Mouse (Mus musculus): Measurements from ENCODE around the gene Nhsl1. TPM values are rescaled to one million over a fixed set of nuclear protein-coding genes. Genes with fewer than 3 reads are reported as not detected.

Nhsl1 gene
- polyA plus RNA-seq, 1 experiment from 2014 or later, result 10.6 TPM

DNA sequence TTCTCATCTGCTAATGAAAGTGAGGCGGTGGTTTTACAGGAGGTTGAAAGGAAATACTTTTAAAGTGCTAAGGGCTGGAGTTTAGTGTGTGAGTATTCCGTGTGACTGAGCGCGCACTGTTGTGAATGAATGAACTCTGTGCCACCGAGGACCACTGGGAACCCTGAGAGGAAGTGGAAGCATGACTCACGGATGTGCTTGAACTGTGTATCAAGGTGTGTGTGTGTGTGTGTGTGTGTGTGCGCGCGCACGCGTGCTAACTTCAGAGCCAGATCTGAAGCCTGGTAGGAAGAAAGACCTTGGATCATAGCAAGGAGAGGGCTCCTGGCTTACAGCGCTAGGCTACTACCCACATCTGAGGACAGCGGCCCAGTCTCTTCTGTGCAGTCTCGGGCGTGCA, 71.2 kb downstream of the Nhsl1 start:
- Histone ChIP-seq H3K27ac (no peak overlapping the region), H3K27me3 (ENCODE audit: insufficient read depth, poor library complexity, severe bottlenecking) (no peaks in the 10 kb centered on the region), H3K36me3 (no peaks in the 10 kb centered on the region), H3K4me3 (no peak overlapping the region), H3K9me3 (no peaks in the 10 kb centered on the region), H3K4me1 (peaks cover 21% of the 10 kb centered on the region)
- WGBS, result 83% methylated on average over 15 of the region's 15 CpGs
- DNase-seq (ENCODE audit: low spot score), result no peak

DNA sequence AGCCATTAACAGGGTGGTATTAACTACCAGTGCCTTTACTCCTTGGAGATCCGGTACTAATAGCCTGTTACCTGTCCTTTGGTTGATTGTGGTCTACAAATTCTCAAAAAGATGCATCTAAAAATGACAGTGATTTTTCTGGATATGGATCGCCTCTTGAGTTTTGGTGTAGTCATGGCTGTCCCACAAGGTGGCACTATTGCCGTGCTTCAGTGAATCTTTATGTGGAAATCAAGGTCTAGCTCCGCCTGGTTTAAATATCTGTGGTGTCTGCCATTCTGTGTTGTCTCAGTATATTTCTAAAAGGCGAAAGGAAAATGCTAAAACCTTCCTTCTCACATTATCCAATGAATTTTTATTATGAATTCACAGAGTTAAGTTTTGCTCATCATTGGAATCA, 72.8 kb downstream of the Nhsl1 start:
- Histone ChIP-seq H3K9me3 (no peaks in the 10 kb centered on the region), H3K36me3 (no peaks in the 10 kb centered on the region), H3K4me1 (peaks cover 26% of the 10 kb centered on the region), H3K27me3 (ENCODE audit: insufficient read depth, poor library complexity, severe bottlenecking) (no peaks in the 10 kb centered on the region), H3K4me3 (no peak overlapping the region), H3K27ac (peak overlapping the region; percentile 52; the same call in 1 of the 2 replicates)
- 35% methylated on average over 5 of the region's 5 CpGs for WGBS
- DNase-seq (ENCODE audit: low spot score), result no peak

DNA sequence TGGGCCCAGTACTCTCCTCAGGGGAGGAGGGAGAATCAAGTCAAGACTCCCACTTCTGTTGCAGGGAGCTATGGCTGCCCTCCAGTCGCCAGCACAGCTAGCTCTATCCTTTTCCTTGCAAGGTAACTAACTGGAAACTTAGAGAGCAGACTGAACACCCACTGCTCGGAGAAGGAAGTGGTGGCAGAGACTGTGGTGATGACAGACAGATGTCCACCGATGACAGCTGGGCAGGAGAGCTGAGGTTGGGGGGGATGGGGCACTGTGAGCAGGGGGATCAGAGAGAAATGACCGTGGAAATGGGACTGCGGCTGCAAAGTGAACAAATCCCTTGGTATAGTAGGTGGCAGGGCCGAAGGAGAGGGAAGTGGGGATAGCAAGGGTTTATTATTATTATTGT, 73.5 kb downstream of the Nhsl1 start:
- Histone ChIP-seq H3K27me3 (ENCODE audit: insufficient read depth, poor library complexity, severe bottlenecking) (no peaks in the 10 kb centered on the region), H3K9me3 (no peaks in the 10 kb centered on the region), H3K4me1 (peaks cover 26% of the 10 kb centered on the region), H3K27ac (peak overlapping the region; percentile 52), H3K4me3 (no peak overlapping the region), H3K36me3 (no peaks in the 10 kb centered on the region)
- DNase-seq (ENCODE audit: low spot score), result no peak
- WGBS, result 43% methylated on average over 6 of the region's 6 CpGs

DNA sequence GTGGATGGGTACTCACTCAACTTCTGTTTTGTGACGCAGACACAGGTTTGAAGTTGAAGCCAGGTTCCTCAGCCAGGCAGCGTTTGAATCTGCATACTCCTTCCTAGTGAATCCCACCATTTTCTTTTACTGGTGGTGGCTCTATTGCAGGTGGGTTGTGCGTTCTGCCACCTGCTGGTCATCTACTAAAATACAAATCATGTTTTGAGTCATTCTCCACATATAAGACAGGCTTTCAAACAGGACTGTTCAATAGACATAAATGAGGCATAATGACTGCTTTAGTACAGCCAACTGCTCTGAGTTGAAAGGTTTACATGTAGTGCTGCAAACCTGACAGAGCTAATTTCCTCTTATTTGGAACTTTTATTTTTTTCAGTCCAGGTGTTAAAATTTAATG, 75.0 kb downstream of the Nhsl1 start:
- DNase-seq (ENCODE audit: low spot score), result no peak
- no peaks in the 10 kb centered on the region for H3K27me3 ChIP-seq (ENCODE audit: insufficient read depth, poor library complexity, severe bottlenecking)
- no peak overlapping the region for H3K27ac ChIP-seq
- H3K4me3 ChIP-seq, result no peak overlapping the region
- H3K9me3 ChIP-seq, result no peaks in the 10 kb centered on the region
- H3K36me3 ChIP-seq, result no peaks in the 10 kb centered on the region
- WGBS, result 51% methylated on average over 3 of the region's 3 CpGs
- peaks cover 24% of the 10 kb centered on the region for H3K4me1 ChIP-seq

DNA sequence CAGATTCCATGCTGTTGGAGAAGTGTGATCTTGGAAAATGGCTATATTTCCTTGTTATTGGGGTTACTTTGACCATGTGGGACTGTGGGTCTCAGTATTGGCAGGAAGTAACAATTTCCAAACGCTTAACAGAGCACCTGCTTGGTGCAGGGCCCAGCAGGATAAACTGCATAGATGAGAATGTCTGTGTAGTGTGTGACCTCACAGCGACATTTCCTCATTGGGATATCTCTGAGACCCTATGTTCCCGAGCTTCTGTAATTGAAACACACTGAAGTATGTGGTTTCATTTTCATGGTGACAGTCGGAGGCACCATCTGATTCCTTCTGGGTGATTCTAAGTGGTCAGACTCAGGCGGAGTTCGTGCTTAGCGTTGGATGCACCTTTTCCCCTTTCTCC, 75.5 kb downstream of the Nhsl1 start:
- no peak overlapping the region for H3K4me3 ChIP-seq
- H3K27me3 ChIP-seq (ENCODE audit: insufficient read depth, poor library complexity, severe bottlenecking), result no peaks in the 10 kb centered on the region
- H3K4me1 ChIP-seq, result peaks cover 19% of the 10 kb centered on the region
- H3K36me3 ChIP-seq, result no peaks in the 10 kb centered on the region
- H3K27ac ChIP-seq, result no peak overlapping the region
- no peak for DNase-seq (ENCODE audit: low spot score)
- WGBS, result 81% methylated on average over 7 of the region's 7 CpGs
- H3K9me3 ChIP-seq, result no peaks in the 10 kb centered on the region

DNA sequence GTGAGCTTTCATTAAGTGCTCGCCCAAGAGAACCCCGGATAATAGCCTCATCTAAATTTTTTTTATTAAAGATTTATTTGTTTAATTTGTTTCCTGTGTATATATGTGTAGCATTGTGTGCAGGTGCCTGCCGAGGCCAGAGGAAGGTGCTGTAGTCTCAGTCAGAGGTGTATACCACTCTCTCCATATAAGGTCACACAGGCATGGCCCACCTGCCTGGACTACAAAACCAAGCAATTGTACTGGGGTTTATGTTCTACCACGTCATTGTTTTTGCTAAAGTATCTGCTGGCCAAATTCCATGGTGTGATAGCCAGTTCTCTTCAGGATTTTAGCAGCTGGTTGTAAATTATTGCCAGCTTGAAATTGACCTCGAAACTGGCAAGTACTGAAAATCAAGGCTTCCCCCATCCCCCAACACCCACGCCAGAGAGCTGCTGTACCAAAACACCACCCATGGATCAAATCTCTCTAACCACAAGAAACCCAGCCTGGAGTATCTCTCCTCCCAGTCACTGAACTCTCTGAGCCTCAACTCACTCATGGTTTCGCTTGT, 81.4 kb downstream of the Nhsl1 start:
- 79% methylated on average over 7 of the region's 7 CpGs for WGBS
- peaks cover 10% of the 10 kb centered on the region for H3K4me1 ChIP-seq
- H3K27me3 ChIP-seq (ENCODE audit: insufficient read depth, poor library complexity, severe bottlenecking), result no peaks in the 10 kb centered on the region
- H3K9me3 ChIP-seq, result no peaks in the 10 kb centered on the region
- DNase-seq (ENCODE audit: low spot score), result no peak
- no peak overlapping the region for H3K4me3 ChIP-seq
- H3K36me3 ChIP-seq, result no peaks in the 10 kb centered on the region
- no peak overlapping the region for H3K27ac ChIP-seq

DNA sequence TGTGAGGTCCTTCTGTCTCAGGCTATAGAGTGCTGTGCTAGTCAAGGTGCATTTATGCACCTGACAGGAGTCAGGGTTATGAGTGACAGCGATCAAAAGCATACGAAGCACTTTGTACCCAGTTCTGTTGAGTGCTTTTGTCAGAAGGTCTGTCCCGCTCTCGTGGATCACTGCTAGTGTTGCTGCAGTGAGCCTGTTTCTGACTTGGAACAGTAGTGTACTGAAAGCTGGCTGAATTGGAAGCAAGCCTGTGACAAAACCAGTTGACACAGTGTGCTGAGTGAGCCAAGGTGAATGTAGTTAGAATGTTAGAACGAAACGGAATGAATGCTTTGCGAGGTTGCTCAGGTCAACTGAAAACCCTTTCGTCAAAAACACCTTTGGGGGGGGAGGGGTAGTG, 82.2 kb downstream of the Nhsl1 start:
- no peak for DNase-seq (ENCODE audit: low spot score)
- no peaks in the 10 kb centered on the region for H3K36me3 ChIP-seq
- whole genome bisulfite sequencing, result 80% methylated on average over 8 of the region's 8 CpGs

DNA sequence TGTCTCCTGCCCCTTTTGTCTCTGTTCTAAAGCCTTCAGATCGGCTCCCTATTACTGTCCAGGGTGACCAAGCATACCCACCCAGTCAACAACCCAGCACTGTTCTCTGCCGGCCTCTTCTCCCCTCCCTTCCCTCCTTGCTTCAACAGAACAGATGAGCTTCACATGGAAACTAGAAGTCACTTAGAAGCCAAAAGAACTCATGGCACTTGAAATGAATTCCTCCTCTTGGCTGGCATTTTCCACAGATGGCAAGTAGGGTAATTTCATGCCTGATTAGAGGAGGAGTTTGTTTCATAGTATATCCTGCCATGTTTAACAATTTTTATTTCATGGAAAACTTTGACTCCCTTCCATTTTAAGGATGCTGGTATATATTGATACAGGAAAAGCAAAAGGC, 85.2 kb downstream of the Nhsl1 start:
- 73% methylated on average over 2 of the region's 2 CpGs for WGBS
- Histone ChIP-seq H3K27ac (no peak overlapping the region), H3K4me3 (no peak overlapping the region), H3K4me1 (peaks cover 17% of the 10 kb centered on the region), H3K36me3 (no peaks in the 10 kb centered on the region), H3K9me3 (no peaks in the 10 kb centered on the region), H3K27me3 (ENCODE audit: insufficient read depth, poor library complexity, severe bottlenecking) (no peaks in the 10 kb centered on the region)
- DNase-seq (ENCODE audit: low spot score), result no peak

More for the DNA sequence above, 82.2 kb downstream of the Nhsl1 start:
- no peak overlapping the region for H3K4me3 ChIP-seq
- H3K4me1 ChIP-seq, result peaks cover 10% of the 10 kb centered on the region
- no peaks in the 10 kb centered on the region for H3K27me3 ChIP-seq (ENCODE audit: insufficient read depth, poor library complexity, severe bottlenecking)
- no peaks in the 10 kb centered on the region for H3K9me3 ChIP-seq
- no peak overlapping the region for H3K27ac ChIP-seq

DNA sequence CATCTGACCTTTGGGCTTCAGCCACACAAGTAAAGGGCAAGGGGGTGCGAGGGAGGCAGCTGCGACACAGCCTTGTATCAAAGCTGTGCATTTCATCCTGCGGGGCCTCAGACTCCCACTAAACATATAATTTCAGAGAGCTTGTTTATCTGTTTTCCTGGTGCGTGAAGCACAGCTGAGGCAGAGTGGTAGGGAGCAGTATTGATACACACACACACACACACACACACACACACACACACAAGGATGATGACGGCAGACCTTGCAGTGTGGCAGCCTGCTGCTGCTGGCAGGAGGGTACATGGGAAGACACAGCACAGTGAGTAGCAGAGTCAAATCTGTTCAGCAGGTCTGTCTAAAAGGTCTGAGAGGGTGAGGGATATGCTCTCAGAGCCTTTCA, 85.9 kb downstream of the Nhsl1 start:
- Histone ChIP-seq H3K9me3 (no peaks in the 10 kb centered on the region), H3K4me1 (peaks cover 24% of the 10 kb centered on the region), H3K27me3 (ENCODE audit: insufficient read depth, poor library complexity, severe bottlenecking) (no peaks in the 10 kb centered on the region), H3K4me3 (no peak overlapping the region), H3K27ac (no peak overlapping the region), H3K36me3 (no peaks in the 10 kb centered on the region)
- no peak for DNase-seq (ENCODE audit: low spot score)
- 70% methylated on average over 5 of the region's 5 CpGs for WGBS

DNA sequence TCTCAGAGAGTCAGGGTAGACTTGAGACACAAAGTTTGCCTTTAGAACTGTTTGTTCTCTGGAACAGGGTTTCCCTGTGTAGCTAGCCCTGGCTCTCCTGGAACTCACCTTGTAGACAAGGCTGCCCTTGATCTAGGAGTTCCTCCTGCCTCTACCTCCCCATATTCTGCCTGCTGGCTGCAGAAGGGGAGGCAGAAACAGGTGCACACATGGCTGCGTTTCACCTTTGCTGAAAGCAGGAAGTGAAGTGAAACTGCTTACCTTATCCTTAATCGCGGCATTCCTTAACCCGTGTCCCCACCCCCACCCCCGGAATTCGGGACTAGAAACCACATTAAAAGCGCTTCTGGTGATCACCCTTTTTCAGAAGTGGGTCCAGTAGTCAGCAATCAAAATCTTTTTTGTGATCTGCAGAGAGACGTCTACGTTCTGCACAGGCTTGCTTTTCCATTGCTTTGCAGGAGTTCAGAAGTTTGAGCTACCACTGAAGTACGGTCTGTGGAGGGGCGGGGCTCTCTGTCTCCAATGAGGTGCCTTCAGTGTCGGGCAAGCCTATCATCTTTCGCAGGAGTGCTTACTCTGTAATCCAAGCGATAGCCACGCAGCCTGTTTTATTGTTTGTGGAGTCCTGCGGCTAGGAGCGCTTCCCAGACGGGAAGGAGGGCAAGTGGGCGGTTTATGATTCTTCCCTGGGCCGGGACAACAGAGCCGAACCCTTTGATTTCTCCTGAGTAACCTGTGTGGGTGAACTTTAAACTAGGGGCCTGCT, 88.5 kb downstream of the Nhsl1 start:
- H3K4me1 ChIP-seq, result peaks cover 46% of the 10 kb centered on the region
- peak; percentile 94 for DNase-seq (ENCODE audit: low spot score)
- H3K27ac ChIP-seq, result peak overlapping the region; percentile 89
- whole genome bisulfite sequencing, result under 1% methylated on average over 21 of the region's 21 CpGs
- H3K36me3 ChIP-seq, result no peaks in the 10 kb centered on the region
- no peaks in the 10 kb centered on the region for H3K27me3 ChIP-seq (ENCODE audit: insufficient read depth, poor library complexity, severe bottlenecking)
- no peaks in the 10 kb centered on the region for H3K9me3 ChIP-seq
- H3K4me3 ChIP-seq, result peak overlapping the region; percentile 65

DNA sequence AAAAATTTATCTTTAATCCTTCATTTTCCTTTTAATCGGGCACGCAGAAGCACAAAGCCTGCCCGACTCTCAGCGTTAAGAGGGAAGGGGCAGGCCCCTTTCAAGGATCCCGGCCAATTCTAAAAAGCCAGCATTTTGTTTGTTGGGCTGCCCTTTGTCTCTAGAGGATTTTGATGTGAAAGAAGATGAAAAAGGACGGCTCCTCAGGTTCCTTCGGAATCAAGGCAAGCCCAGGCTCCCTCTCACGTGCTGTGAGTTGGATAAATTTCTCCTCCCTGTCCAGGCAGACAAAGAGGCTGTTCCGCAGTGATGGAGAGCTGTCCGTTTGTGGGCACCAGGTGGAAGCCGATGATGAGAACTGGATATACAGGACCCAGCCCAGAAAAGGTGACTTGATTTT, 89.3 kb downstream of the Nhsl1 start:
- peaks cover 47% of the 10 kb centered on the region for H3K4me1 ChIP-seq
- DNase-seq (ENCODE audit: low spot score), result no peak
- no peaks in the 10 kb centered on the region for H3K9me3 ChIP-seq
- H3K27me3 ChIP-seq (ENCODE audit: insufficient read depth, poor library complexity, severe bottlenecking), result no peaks in the 10 kb centered on the region
- peak overlapping the region; percentile 65 for H3K4me3 ChIP-seq
- H3K27ac ChIP-seq, result peak overlapping the region; percentile 89; the same call in 1 of the 2 replicates
- no peaks in the 10 kb centered on the region for H3K36me3 ChIP-seq
- 20% methylated on average over 11 of the region's 11 CpGs for WGBS

DNA sequence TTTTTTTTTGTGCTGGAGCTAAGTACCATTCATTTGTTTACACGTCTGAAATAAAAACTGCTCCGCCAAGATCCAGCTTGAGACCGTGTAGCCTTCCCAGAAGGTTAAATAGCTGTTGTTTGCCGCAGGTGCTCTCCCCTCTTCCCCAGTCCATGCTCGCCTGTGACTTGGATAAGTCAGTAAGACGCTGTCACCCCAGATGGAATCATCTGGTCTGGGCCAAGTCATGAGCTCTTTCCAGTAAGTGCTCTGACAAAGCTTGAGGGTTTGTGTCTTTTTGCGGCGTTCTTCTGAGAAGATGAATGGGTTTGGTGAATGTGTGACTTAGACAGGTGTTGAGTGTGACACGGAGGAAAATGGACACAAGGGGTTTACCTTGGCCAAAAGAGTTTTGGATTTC, 89.8 kb downstream of the Nhsl1 start:
- H3K27ac ChIP-seq, result peak overlapping the region; percentile 89; the same call in 1 of the 2 replicates
- 49% methylated on average over 9 of the region's 9 CpGs for WGBS
- H3K4me1 ChIP-seq, result peaks cover 47% of the 10 kb centered on the region

DNA sequence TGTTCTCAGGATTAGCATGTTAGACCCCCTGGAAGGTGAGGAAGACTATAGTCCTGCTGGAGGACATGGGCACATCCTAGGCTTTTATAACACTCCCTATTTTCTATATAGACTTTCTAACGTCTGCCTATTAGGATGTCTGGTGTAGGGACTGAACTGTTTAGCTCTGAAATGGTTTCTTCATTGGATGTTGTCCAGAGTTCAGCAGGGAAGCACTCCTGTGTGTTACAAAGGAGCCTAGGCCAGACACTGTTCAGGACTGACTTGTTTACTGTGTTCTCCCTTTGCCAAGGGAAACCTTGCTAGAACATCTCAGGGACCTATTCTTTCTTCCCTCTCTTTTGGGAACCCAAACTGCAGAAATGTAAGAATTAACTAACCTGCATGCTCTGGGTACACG, 90.3 kb downstream of the Nhsl1 start:
- no peak for DNase-seq (ENCODE audit: low spot score)
- Histone ChIP-seq H3K9me3 (no peaks in the 10 kb centered on the region), H3K27ac (peak overlapping the region; percentile 89; the same call in 1 of the 2 replicates), H3K36me3 (no peaks in the 10 kb centered on the region), H3K4me3 (peak overlapping the region; percentile 65), H3K4me1 (peaks cover 47% of the 10 kb centered on the region), H3K27me3 (ENCODE audit: insufficient read depth, poor library complexity, severe bottlenecking) (no peaks in the 10 kb centered on the region)
- WGBS, result 70% methylated on average over 2 of the region's 2 CpGs

More for the DNA sequence above, 89.8 kb downstream of the Nhsl1 start:
- Histone ChIP-seq H3K27me3 (ENCODE audit: insufficient read depth, poor library complexity, severe bottlenecking) (no peaks in the 10 kb centered on the region), H3K9me3 (no peaks in the 10 kb centered on the region), H3K36me3 (no peaks in the 10 kb centered on the region), H3K4me3 (peak overlapping the region; percentile 65)
- DNase-seq (ENCODE audit: low spot score), result no peak

All from heart, embryonic 10.5 days (tissue).